Mouse (Mus musculus) liver, embryonic 16.5 days (tissue): ENCODE results near the gene Pla2g10. TPM values are rescaled to one million over a fixed set of nuclear protein-coding genes. Genes with fewer than 3 reads are reported as not detected.
"Not testable (repeated sequence)": the region's sequence is repeated elsewhere in the genome, so short reads cannot be mapped to it uniquely, and the experiment has no call there.

Experiments
- ATAC-seq: fragments of 200-750 bp; cut with Nextera tagmentation; 2 replicates; pipeline ENCODE4 v1.8.0; 2017; ENCODE audit warnings: low read depth, mild to moderate bottlenecking, moderate number of reproducible peaks, moderate library complexity
- H3K27ac ChIP-seq: fragments of 300-500 bp; sonication (generic); 2 replicates; pipeline ENCODE4 v1.5.1; 2014; ENCODE audit warnings: mild to moderate bottlenecking, low read length
- H3K27me3 ChIP-seq: fragments of 300-500 bp; sonication (generic); 2 replicates; pipeline ENCODE4 v1.6.1; 2014; ENCODE audit warnings: low read depth, low read length, mixed read lengths; ENCODE audit not compliant: control insufficient read depth, insufficient read depth
- H3K36me3 ChIP-seq: fragments of 300-500 bp; sonication (generic); 2 replicates; pipeline ENCODE4 v1.6.1; 2014; ENCODE audit warnings: mild to moderate bottlenecking; ENCODE audit not compliant: control insufficient read depth, insufficient read depth
- H3K4me1 ChIP-seq: fragments of 300-500 bp; sonication (generic); 2 replicates; pipeline ENCODE4 v1.6.1; 2014; ENCODE audit warnings: low read depth, low read length, mixed read lengths; ENCODE audit not compliant: control insufficient read depth
- H3K4me2 ChIP-seq: fragments of 300-500 bp; sonication (generic); 2 replicates; pipeline ENCODE4 v1.6.1; 2014; ENCODE audit warnings: low read depth, low read length, mixed read lengths
- H3K4me3 ChIP-seq: fragments of 300-500 bp; sonication (generic); 2 replicates; pipeline ENCODE4 v1.5.1; 2014; ENCODE audit warnings: low read depth, mild to moderate bottlenecking, low read length
- H3K9ac ChIP-seq: fragments of 300-500 bp; sonication (generic); 2 replicates; pipeline ENCODE4 v1.6.1; 2014; ENCODE audit warnings: low read depth, low read length
- H3K9me3 ChIP-seq: fragments of 300-500 bp; sonication (generic); replicated peaks from 2 replicates; pipeline ENCODE4 v1.6.1; 2016; ENCODE audit warnings: low read length; ENCODE audit not compliant: control insufficient read depth
- WGBS: fragments of 180-500 bp; shearing (Covaris S2); extraction: QIAGEN DNeasy Blood & Tissue Kit; methylation state at CpG from one replicate; pipeline ENCODE4 v1.1.7; 2014; ENCODE audit not compliant: insufficient replicate concordance; 5-methylcytosine and 5-hydroxymethylcytosine counted together
- polyA plus RNA-seq: library from polyadenylated mRNA; unstranded; fragments of >200 nt; fragmentation: Nextera tagmentation; extraction: Ambion mirVana; gene quantifications from 2 replicates; pipeline ENCODE4 v1.2.1, GENCODE M21; 2015

Gene Pla2g10
- polyA plus RNA-seq, 1 experiment from 2014 or later: 0.08 TPM

DNA sequence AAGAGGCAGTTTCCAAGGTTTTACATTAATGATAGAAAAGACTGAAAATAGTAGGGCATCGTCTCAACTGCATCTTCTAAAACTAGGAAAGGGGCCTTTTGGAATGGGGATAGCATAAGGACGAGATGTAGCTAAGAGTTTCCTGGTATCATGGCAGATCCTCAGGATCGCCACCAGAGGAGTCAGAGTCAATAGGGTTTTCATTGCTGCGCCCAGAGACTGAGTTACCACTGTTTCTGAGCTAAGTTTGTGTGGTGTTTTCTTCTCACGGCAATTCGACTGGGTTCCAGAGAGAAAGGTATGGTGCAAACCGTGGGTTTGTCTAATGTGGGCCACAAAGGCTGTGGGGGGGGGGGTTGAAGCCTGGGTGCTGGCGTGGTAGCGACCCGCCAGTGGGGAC is 26.1 kb downstream of the Pla2g10 start:
- ATAC-seq: no peak
- H3K4me3 ChIP-seq: no peak overlapping the region
- no peaks in the 10 kb centered on the region for H3K27me3 ChIP-seq
- H3K27ac ChIP-seq: no peak overlapping the region
- 73% methylated on average over 8 of the region's 10 CpGs for WGBS
- no peak overlapping the region for H3K9ac ChIP-seq
- no peaks in the 10 kb centered on the region for H3K4me1 ChIP-seq
- no peaks in the 10 kb centered on the region; the same call in 1 of the 2 replicates for H3K36me3 ChIP-seq
- no peaks in the 10 kb centered on the region for H3K9me3 ChIP-seq
- no peak overlapping the region for H3K4me2 ChIP-seq

DNA sequence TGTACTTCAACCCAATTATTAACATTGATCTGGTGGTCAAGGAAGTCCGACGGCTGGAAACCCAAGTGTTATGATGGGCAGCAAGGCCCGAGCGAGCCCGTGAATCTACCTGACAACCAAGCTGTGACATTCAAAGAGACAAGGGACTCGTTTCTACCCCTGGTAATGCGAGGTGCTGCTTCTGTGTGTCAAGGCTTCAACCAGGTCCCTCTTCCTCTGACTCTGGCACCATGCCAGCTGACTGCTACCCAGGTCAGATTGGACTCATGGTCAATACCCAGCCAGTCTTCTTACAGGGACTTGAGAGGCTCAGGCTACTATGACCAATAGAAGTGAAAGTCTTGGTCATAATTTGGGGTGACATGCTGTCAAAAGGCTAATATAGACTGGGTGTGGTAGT is 28.6 kb downstream of the Pla2g10 start:
- peaks cover 16% of the 10 kb centered on the region for H3K36me3 ChIP-seq
- H3K27ac ChIP-seq: no peak overlapping the region
- H3K4me1 ChIP-seq: no peaks in the 10 kb centered on the region
- H3K27me3 ChIP-seq: no peaks in the 10 kb centered on the region
- no peak overlapping the region for H3K4me2 ChIP-seq
- H3K9me3 ChIP-seq: no peaks in the 10 kb centered on the region
- no peak overlapping the region for H3K9ac ChIP-seq
- no peak overlapping the region for H3K4me3 ChIP-seq
- ATAC-seq: no peak
- WGBS: 78% methylated on average over 7 of the region's 7 CpGs

DNA sequence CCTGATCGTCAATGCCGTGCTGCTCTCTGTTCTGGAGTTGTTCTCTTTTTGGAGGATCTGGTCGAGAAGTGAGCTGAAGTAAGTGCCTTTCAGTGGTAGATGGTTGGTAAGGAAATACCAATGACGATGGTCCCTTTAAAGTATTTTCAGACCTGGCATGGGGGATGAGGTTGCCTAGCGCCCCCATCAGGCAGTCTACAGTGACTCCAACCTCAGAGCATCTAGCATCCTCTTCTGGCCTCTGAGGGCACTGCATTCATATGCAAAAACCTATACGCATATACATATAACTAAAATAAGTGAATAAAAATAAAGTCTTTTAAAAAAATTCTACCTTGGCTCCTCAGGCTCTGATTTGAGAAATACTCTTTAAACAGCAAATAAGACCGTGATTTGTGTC is 31.8 kb downstream of the Pla2g10 start:
- peaks cover 20% of the 10 kb centered on the region for H3K36me3 ChIP-seq
- H3K4me2 ChIP-seq: no peak overlapping the region
- no peaks in the 10 kb centered on the region for H3K9me3 ChIP-seq
- no peak overlapping the region for H3K9ac ChIP-seq
- no peaks in the 10 kb centered on the region for H3K27me3 ChIP-seq
- WGBS: 80% methylated on average over 7 of the region's 7 CpGs
- H3K4me3 ChIP-seq: no peak overlapping the region
- no peaks in the 10 kb centered on the region for H3K4me1 ChIP-seq
- ATAC-seq: no peak
- no peak overlapping the region for H3K27ac ChIP-seq

DNA sequence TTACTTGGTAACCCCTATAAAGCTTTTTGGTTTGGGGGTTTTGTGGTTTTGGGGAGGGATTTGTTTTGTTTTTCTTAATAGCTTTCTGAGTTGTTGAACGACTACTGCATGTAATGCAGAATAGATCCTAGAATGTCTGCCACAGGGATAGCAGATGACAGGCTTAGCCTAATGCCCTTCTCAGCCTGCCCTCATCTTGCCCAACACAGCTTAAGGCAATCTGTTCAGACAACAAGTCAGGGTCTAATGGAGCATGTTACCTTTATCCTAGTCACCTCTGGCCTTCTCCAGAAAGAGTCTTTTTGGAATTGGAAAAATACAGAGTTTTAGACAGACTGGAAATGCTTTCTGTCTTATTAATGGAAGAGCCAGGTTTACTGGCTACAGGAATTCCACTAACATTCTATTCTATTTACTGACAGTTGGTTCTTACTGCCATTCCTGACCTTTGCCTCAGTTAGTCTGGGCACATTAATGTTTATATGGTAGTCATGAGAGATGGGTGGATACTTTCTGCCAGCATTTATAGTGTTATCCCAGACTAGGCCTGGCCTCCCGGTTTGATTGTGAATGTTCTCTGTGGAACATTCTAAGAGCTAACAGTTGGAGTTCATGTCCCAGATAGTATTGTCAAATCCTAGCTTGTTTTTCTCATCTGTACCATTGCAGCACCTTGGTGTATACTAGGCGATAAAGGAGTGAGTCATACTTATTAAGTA is 52.0 kb downstream of the Pla2g10 start:
- H3K4me3 ChIP-seq: no peak overlapping the region
- no peak overlapping the region for H3K9ac ChIP-seq
- no peak for ATAC-seq
- no peak overlapping the region for H3K27ac ChIP-seq
- 77% methylated on average over 3 of the region's 3 CpGs for WGBS
- H3K4me1 ChIP-seq: no peaks in the 10 kb centered on the region
- H3K9me3 ChIP-seq: no peaks in the 10 kb centered on the region
- no peaks in the 10 kb centered on the region for H3K27me3 ChIP-seq
- H3K36me3 ChIP-seq: peaks cover 10% of the 10 kb centered on the region; the same call in 1 of the 2 replicates
- no peak overlapping the region for H3K4me2 ChIP-seq

DNA sequence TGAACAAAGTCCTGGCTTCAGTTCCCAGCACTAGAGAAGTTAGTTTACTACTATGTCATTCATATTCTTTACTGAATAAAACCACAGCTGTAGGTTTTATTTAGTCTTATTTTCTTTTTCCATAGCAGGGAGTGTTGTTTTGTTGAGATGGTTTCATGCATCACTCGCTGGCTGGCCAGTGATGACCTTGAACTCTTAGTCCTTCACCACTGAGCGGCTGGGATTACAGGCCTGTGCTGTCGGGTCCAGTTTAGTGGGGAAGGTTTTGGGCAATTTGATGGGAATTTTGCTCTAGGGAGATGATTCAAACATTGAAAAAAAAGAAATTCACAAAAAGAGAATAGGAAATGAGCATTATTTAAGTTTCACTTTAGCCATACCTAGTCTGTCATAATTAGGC is 56.3 kb downstream of the Pla2g10 start:
- H3K36me3 ChIP-seq: peaks cover 10% of the 10 kb centered on the region; the same call in 1 of the 2 replicates
- 69% methylated on average over 3 of the region's 3 CpGs for WGBS
- no peak for ATAC-seq
- H3K27me3 ChIP-seq: no peaks in the 10 kb centered on the region
- H3K9me3 ChIP-seq: no peaks in the 10 kb centered on the region
- no peak overlapping the region for H3K9ac ChIP-seq
- H3K4me2 ChIP-seq: no peak overlapping the region
- peaks cover 9% of the 10 kb centered on the region for H3K4me1 ChIP-seq
- H3K4me3 ChIP-seq: no peak overlapping the region
- H3K27ac ChIP-seq: no peak overlapping the region

DNA sequence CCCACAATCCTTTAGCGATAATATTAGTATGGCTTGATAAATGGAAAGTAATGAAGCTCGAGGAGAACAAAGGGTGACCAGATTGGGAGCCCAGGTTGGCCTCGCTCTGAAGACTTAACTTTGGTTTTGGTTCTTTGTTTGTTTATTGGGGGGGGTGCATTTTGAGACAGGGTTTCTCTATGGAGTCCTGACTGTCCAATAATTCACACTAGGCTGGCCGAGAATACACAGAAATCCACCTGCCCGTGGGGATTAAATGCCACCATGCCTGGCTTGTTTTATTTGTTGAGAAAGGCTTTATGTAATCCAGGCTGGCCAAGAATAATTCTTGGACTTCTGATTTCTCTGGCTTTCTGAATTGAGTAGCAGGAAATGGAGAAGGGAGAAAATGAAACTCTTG is 57.7 kb downstream of the Pla2g10 start:
- Histone ChIP-seq H3K27ac (0 out of 2 replicates have a peak overlapping the region, but pooled peaks have one; percentile 9), H3K36me3 (peaks cover 10% of the 10 kb centered on the region; the same call in 1 of the 2 replicates), H3K9ac (no peak overlapping the region), H3K9me3 (no peaks in the 10 kb centered on the region), H3K4me2 (peak overlapping the region; percentile 90), H3K4me3 (peak overlapping the region; percentile 91), H3K4me1 (peaks cover 21% of the 10 kb centered on the region), H3K27me3 (no peaks in the 10 kb centered on the region)
- 70% methylated on average over 5 of the region's 5 CpGs for WGBS
- no peak for ATAC-seq

DNA sequence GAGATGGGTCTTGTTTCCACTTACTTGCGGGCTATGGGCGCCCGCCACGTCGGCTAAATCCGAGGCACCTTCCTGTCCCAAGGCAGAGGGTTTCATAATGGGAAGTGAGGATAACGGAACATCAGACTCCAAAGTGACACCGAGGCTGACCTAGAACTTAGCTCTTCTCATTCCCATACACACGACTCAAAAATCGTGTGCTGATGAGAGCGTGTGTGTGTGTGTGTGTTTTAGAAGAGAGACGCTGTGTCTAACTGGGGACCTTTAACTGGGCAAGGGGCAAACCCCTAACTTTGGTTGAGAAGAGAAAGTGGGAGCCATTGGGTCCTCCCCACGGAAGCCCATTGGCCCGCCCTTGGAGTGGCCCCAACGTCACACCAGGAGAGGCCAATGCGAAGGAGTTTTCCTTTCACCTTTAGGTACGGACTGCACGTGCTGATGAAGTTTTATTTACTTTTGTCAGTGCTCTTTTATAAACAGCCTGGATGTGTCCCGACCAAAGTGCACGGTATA is 58.3 kb downstream of the Pla2g10 start:
- WGBS: under 1% methylated on average over 20 of the region's 20 CpGs
- H3K4me2 ChIP-seq: peak overlapping the region; percentile 90
- peak overlapping the region; percentile 91 for H3K27ac ChIP-seq
- H3K9me3 ChIP-seq: no peaks in the 10 kb centered on the region
- H3K9ac ChIP-seq: peak overlapping the region; percentile 91
- peak; percentile 76 for ATAC-seq
- peaks cover 6% of the 10 kb centered on the region; the same call in 1 of the 2 replicates for H3K36me3 ChIP-seq
- peak overlapping the region; percentile 91 for H3K4me3 ChIP-seq
- peaks cover 24% of the 10 kb centered on the region for H3K4me1 ChIP-seq
- no peaks in the 10 kb centered on the region for H3K27me3 ChIP-seq

DNA sequence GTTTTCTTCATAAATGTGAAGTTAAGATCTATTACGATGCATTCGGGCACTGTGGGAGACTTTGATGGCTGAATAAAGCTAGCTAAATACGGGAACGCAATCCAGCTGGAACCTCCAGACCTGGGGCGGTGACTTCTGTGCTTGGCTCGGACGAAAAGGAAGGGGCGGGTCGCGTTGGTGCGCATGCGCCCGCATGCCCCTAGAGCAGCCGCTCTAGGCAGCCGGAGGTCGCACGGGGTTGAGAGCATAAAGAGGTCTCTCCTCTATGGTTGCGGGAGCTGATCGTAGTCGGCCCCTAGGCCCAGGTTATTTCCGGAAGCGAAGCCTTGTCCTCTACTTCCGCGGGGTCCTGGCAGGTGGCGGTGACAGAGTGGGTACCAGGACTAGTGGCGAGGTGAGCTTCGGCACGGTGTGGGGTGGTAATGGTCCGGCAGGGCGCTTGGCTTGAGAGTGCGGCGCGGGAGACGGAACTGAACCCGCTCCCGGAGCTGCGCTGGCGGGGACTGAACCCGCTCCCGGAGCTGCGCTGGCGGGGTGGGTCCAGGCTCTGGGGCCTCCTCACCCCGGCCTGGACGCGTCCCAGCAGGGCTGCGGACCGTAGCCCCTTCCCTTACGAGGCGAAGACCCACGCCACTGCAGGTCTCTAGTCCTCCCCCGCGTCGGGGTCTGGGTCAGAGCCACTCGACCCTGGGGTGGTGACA is 58.9 kb downstream of the Pla2g10 start, which contains the start of the genes Bfar and 3110001I22Rik:
Gene Bfar, plus strand, starts transcription at position 174 of the 701 bp plus-strand sequence.
Gene 3110001I22Rik, plus strand, starts transcription at position 245 of the 701 bp plus-strand sequence.
- H3K9ac ChIP-seq: peak within 1 kb of the TSS; percentile 91
- WGBS: under 1% methylated on average over 54 of the region's 54 CpGs
- ATAC-seq: peak; percentile 82
- H3K27ac ChIP-seq: peak within 1 kb of the TSS; percentile 91
- H3K4me3 ChIP-seq: peak within 1 kb of the TSS; percentile 91
- no peaks in the 10 kb centered on the region; the same call in 1 of the 2 replicates for H3K36me3 ChIP-seq
- no peaks in the 10 kb centered on the region for H3K9me3 ChIP-seq
- peak within 1 kb of the TSS; percentile 90 for H3K4me2 ChIP-seq
- peaks cover 26% of the 10 kb centered on the region for H3K4me1 ChIP-seq
- H3K27me3 ChIP-seq: no peaks in the 10 kb centered on the region

DNA sequence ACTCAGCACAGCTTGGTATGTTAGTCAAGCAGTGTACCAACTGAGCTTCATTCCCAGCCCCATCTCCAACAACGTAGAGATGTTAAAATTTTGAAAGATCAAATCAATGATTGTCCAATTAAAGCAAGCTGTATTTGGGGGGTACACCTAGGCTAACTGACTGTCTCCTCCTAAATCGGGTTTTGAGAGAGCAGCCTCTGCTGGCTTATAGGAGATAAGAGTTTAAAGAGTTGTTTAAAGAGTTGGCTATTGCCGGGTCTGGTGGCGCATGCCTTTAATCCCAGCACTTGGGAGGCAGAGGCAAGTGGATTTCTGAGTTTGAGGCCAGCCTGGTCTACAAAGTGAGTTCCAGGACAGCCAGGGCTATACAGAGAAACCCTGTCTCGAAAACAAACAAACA is 59.9 kb downstream of the Pla2g10 start:
- not testable (repeated sequence) for ATAC-seq, H3K9ac ChIP-seq, H3K36me3 ChIP-seq, H3K27ac ChIP-seq, H3K9me3 ChIP-seq, H3K27me3 ChIP-seq
- Histone ChIP-seq H3K4me3 (peak overlapping the region; percentile 91), H3K4me2 (peak overlapping the region; percentile 90), H3K4me1 (peaks cover 26% of the 10 kb centered on the region)
- 37% methylated on average over 5 of the region's 5 CpGs for WGBS
